Mouse (Mus musculus) limb, embryonic 15.5 days (tissue): ENCODE data around the gene Nptxr. TPM values are rescaled to one million over a fixed set of nuclear protein-coding genes. Genes with fewer than 3 reads are reported as not detected.

Experiments used
- ATAC-seq: fragments of 200-750 bp; cut with Nextera tagmentation; 2 replicates; pipeline ENCODE4 v1.8.0; 2017; ENCODE audit warnings: low read depth, moderate TSS enrichment; ENCODE audit not compliant: insufficient number of reproducible peaks, low FRiP score, low TSS enrichment
- H3K27ac ChIP-seq: fragments of 300-500 bp; sonication (generic); 2 replicates; pipeline ENCODE4 v1.5.1; 2015; ENCODE audit warnings: moderate library complexity, mild to moderate bottlenecking, inconsistent platforms
- H3K27me3 ChIP-seq: fragments of 300-500 bp; sonication (generic); 2 replicates; pipeline ENCODE4 v1.6.1; 2015; ENCODE audit warnings: inconsistent platforms
- H3K36me3 ChIP-seq: fragments of 300-500 bp; sonication (generic); 2 replicates; pipeline ENCODE4 v1.6.1; 2015; ENCODE audit warnings: inconsistent platforms
- H3K4me1 ChIP-seq: fragments of 300-500 bp; sonication (generic); 2 replicates; pipeline ENCODE4 v1.6.1; 2015; ENCODE audit warnings: inconsistent platforms
- H3K4me2 ChIP-seq: fragments of 300-500 bp; sonication (generic); 2 replicates; pipeline ENCODE4 v1.6.1; 2015; ENCODE audit warnings: mild to moderate bottlenecking, inconsistent platforms
- H3K4me3 ChIP-seq: fragments of 300-500 bp; sonication (generic); 2 replicates; pipeline ENCODE4 v1.5.1; 2015; ENCODE audit warnings: mild to moderate bottlenecking, inconsistent platforms
- H3K9ac ChIP-seq: fragments of 300-500 bp; sonication (generic); 2 replicates; pipeline ENCODE4 v1.6.1; 2015; ENCODE audit warnings: inconsistent platforms
- H3K9me3 ChIP-seq: fragments of 300-500 bp; sonication (generic); 2 replicates; pipeline ENCODE4 v1.6.1; 2016; ENCODE audit warnings: inconsistent platforms
- WGBS: fragments of 180-500 bp; shearing (Covaris S2); methylation state at CpG from one replicate; pipeline ENCODE4 v1.1.7; 2015; 5-methylcytosine and 5-hydroxymethylcytosine counted together
- polyA plus RNA-seq: library from polyadenylated mRNA; unstranded; fragments of >200 nt; fragmentation: Nextera tagmentation; extraction: Ambion mirVana; gene quantifications from 2 replicates; pipeline ENCODE4 v1.2.1, GENCODE M21; 2015

Nptxr gene
- polyA plus RNA-seq, 1 experiment from 2014 or later: 6.5 TPM

DNA sequence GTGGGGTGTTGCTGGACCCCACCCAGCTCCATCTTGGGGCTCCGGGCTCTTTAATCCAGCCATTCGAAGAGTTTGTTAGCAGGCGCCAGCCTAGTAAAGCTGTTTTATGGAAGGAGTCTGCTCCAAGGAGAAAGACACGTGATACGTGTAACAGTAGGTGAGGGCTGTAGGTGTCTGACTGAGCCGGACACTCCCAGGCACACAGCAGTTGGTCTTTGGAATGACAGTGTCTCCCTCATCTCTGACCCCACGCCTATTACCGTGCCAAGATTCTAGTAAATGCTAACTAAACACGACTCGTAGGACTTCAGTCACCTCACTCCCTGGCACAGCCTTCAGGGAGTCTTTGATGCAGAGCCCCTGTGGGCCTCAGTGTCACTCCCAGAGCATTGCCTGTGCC is 59.3 kb downstream of the Nptxr start:
- H3K4me1 ChIP-seq: peaks cover 34% of the 10 kb centered on the region
- no peak overlapping the region for H3K9ac ChIP-seq
- 46% methylated on average over 10 of the region's 10 CpGs for WGBS
- no peaks in the 10 kb centered on the region for H3K36me3 ChIP-seq
- no peak overlapping the region for H3K4me2 ChIP-seq
- no peaks in the 10 kb centered on the region for H3K27me3 ChIP-seq
- H3K9me3 ChIP-seq: no peaks in the 10 kb centered on the region
- no peak overlapping the region for H3K4me3 ChIP-seq
- no peak overlapping the region for H3K27ac ChIP-seq
- no peak for ATAC-seq

DNA sequence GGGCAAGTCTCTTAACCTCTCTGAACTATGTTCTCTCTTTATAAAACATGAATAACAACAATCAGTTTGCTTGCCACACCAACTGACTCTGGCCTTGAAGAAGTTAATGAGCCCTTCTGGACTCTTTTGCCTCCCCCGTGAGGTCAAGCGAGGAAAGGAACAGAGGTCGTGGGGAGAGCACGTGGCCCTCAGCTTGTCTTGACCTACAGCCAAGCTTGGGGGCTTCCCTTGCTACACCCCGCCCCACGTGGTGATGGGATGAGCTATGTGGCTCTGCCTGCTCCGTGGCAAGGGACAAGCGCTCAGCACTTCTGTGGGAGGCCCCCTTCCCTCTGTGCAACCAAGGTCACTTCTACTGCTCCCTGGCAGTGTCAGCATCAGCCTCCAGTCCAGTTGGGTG is 59.8 kb downstream of the Nptxr start:
- Histone ChIP-seq H3K9ac (no peak overlapping the region), H3K4me2 (no peak overlapping the region), H3K36me3 (0 out of 2 replicates have a peak, but pooled peaks cover 1% of the 10 kb centered on the region), H3K27ac (no peak overlapping the region), H3K4me3 (no peak overlapping the region), H3K4me1 (peaks cover 37% of the 10 kb centered on the region), H3K9me3 (no peaks in the 10 kb centered on the region), H3K27me3 (no peaks in the 10 kb centered on the region)
- ATAC-seq: no peak
- WGBS: 65% methylated on average over 8 of the region's 8 CpGs

- Histone ChIP-seq H3K9me3 (no peaks in the 10 kb centered on the region), H3K4me3 (no peak overlapping the region), H3K27ac (no peak overlapping the region), H3K4me1 (peaks cover 44% of the 10 kb centered on the region), H3K27me3 (no peaks in the 10 kb centered on the region), H3K36me3 (0 out of 2 replicates have a peak, but pooled peaks cover 8% of the 10 kb centered on the region), H3K4me2 (no peak overlapping the region), H3K9ac (no peak overlapping the region)
- ATAC-seq: no peak
- WGBS: 94% methylated on average over 11 of the region's 11 CpGs
These were observed 60.6 kb downstream of the Nptxr start for GRCm38 (mm10) chr15:79744001-79744400.

- peak overlapping the region; percentile 92 for H3K4me2 ChIP-seq
- no peaks in the 10 kb centered on the region for H3K9me3 ChIP-seq
- H3K27ac ChIP-seq: no peak overlapping the region
- H3K27me3 ChIP-seq: no peaks in the 10 kb centered on the region
- peak overlapping the region; percentile 89 for H3K9ac ChIP-seq
- H3K4me1 ChIP-seq: peaks cover 50% of the 10 kb centered on the region
- H3K4me3 ChIP-seq: peak overlapping the region; percentile 93
- WGBS: under 1% methylated on average over 23 of the region's 23 CpGs
- ATAC-seq: no peak
- H3K36me3 ChIP-seq: peaks cover 20% of the 10 kb centered on the region
These were observed 61.9 kb downstream of the Nptxr start for GRCm38 (mm10) chr15:79742706-79743023.

DNA sequence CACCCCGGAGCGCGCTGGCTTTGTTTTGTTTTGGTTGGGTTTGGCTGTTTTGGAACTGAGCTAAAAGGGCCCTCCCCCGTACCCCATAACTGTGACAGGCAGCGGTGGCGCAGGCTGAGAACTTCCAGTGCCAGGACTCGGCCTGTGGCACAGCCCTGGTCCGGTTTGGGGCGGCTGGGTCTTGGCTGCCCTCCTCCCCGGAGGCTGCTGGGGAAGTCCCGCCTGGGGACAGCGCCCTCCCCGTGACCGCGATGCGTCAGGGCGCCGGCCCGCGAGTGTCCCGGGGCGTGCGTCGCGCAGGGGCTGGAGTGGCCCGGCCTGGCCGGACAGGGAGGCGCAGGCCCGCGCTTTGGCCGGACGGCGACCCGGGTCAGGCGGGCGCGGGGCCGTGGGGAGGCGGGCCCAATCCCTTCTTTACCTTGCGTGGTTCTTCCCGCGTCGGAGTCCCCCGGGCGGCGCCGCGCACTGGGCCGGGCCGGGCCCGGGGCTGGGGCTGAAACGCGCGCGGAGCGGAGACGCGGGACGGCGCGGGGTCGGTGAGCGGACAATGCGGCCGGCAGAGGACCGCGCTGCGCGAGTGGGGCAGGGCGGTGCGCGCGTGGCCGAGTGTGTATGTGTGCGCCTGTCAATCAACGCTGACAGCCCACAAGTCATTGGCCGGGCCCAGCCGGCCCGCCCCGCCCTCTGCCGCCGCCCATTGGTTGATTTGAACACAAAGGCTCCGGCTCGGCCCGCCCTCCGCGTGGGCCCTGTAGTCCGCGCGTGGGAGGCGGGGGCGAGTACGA is 62.5 kb downstream of the Nptxr start, which contains the start of gene Sun2:
TSS of gene Sun2 (minus strand) at position 616 of the 785 bp plus-strand sequence.
- peak; percentile 87 for ATAC-seq
- whole genome bisulfite sequencing: under 1% methylated on average over 84 of the region's 93 CpGs
- Histone ChIP-seq H3K4me1 (peaks cover 50% of the 10 kb centered on the region), H3K9me3 (no peaks in the 10 kb centered on the region), H3K4me3 (peak within 1 kb of the TSS; percentile 93), H3K9ac (peak within 1 kb of the TSS; percentile 89), H3K27me3 (no peaks in the 10 kb centered on the region), H3K36me3 (peaks cover 25% of the 10 kb centered on the region), H3K4me2 (peak within 1 kb of the TSS; percentile 92), H3K27ac (peak within 1 kb of the TSS; percentile 61)

DNA sequence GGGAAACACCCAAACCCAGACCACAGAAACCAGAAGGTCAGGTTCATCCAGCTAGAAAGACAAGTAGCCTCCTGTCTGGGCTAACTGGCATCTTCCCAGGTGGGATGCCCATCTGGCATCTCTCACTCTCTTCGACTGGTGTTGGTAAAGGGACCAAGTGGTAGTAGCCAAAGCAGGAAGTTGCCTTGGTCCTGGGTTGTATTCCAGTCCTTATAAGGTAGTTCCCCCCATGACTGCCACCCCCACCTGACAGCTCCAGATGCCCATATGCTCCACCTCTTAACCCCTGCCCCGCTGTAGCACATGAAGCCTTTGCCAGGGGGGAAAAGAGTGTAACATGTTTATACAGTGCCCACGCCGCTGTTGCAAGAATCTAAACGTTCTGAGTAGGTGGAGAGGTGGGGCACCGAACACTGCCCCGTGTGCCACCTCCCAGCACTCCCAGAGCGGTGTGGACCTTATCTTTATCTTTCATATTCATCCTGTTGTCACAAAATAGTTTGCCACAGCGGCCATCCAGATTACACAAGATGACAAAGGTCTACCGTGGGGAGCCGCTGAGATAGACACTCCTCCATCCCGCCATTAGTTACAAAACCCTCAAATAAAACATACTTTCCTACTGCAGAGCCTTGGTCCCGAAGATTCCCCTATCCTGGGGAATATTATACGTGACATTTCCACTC is 63.2 kb downstream of the Nptxr start:
- 19% methylated on average over 14 of the region's 14 CpGs for WGBS
- no peak for ATAC-seq
- peak overlapping the region; percentile 92 for H3K4me2 ChIP-seq

GRCm38 (mm10) chr15:79740739-79741138 is 63.8 kb downstream of the Nptxr start:
- H3K4me2 ChIP-seq: peak overlapping the region; percentile 92
- 73% methylated on average over 3 of the region's 3 CpGs for WGBS
- H3K9me3 ChIP-seq: no peaks in the 10 kb centered on the region
- H3K36me3 ChIP-seq: peaks cover 37% of the 10 kb centered on the region
- no peak overlapping the region for H3K27ac ChIP-seq
- H3K27me3 ChIP-seq: no peaks in the 10 kb centered on the region
- peaks cover 49% of the 10 kb centered on the region for H3K4me1 ChIP-seq
- H3K9ac ChIP-seq: no peak overlapping the region
- peak overlapping the region; percentile 93; the same call in 1 of the 2 replicates for H3K4me3 ChIP-seq
- ATAC-seq: no peak

More for the DNA sequence above, 63.2 kb downstream of the Nptxr start:
- peaks cover 33% of the 10 kb centered on the region for H3K36me3 ChIP-seq
- no peaks in the 10 kb centered on the region for H3K9me3 ChIP-seq
- peaks cover 50% of the 10 kb centered on the region for H3K4me1 ChIP-seq
- H3K27ac ChIP-seq: peak overlapping the region; percentile 61
- H3K4me3 ChIP-seq: peak overlapping the region; percentile 93
- peak overlapping the region; percentile 89 for H3K9ac ChIP-seq
- H3K27me3 ChIP-seq: no peaks in the 10 kb centered on the region

Other genes starting within 250 kb of the Nptxr start
- 2.6 and 2.8 TPM in 2 replicates for gene Dmc1, start 199.7 kb downstream of the Nptxr start, polyA plus RNA-seq
- gene Fam227a, start 145.8 kb downstream of the Nptxr start, polyA plus RNA-seq: 0.82 and 0.88 TPM in 2 replicates
- 49.3 and 52.6 TPM in 2 replicates for gene Cby1, start 145.6 kb downstream of the Nptxr start, polyA plus RNA-seq
- gene Tomm22, start 133.9 kb downstream of the Nptxr start, polyA plus RNA-seq: 216 and 223 TPM in 2 replicates
- gene Josd1, start 116.8 kb downstream of the Nptxr start, polyA plus RNA-seq: 20.2 and 27.8 TPM in 2 replicates
- gene Gtpbp1, start 113.9 kb downstream of the Nptxr start, polyA plus RNA-seq: 35.0 and 36.0 TPM in 2 replicates
- 5.4 and 6.0 TPM in 2 replicates for gene Sun2, start 62.2 kb downstream of the Nptxr start, polyA plus RNA-seq
- gene Dnal4, start 26.9 kb downstream of the Nptxr start, polyA plus RNA-seq: 67.1 and 70.2 TPM in 2 replicates
- 0.32 TPM in 1 of 2 replicates, not detected in the other for gene Npcd, start 29.5 kb upstream of the Nptxr start, polyA plus RNA-seq
- gene Cbx6, start 29.9 kb upstream of the Nptxr start, polyA plus RNA-seq: 83.7 and 89.1 TPM in 2 replicates
- 14.7 and 15.3 TPM in 2 replicates for gene Apobec3, start 86.9 kb upstream of the Nptxr start, polyA plus RNA-seq
- gene Cbx7, start 166.4 kb upstream of the Nptxr start, polyA plus RNA-seq: 2.4 and 2.8 TPM in 2 replicates
- 3.1 TPM in 2 replicates for gene Pdgfb, start 210.2 kb upstream of the Nptxr start, polyA plus RNA-seq